Mouse (Mus musculus): ENCODE measurements around the gene March4. TPM values are rescaled to one million over a fixed set of nuclear protein-coding genes. Genes with fewer than 3 reads are reported as not detected.
A peak's percentile ranks its signal among the peaks of the same experiment; 100 is the strongest.

March4 gene
- total and polyA plus RNA-seq, 2 experiments = not detected

GRCm38 (mm10) chr1:72468466-72469003 lies 68.2 kb downstream of the March4 start:
- no peak overlapping the region for H3K9ac ChIP-seq (ENCODE audit: low read depth, low read length)
- H3K27me3 ChIP-seq (ENCODE audit: control insufficient read depth, insufficient read depth, low read length) = no peaks in the 10 kb centered on the region
- no peak overlapping the region for H3K27ac ChIP-seq (replicated peaks; ENCODE audit: insufficient read depth, low read depth, low read length)
- H3K79me2 ChIP-seq (ENCODE audit: control insufficient read depth, insufficient read depth, low read length) = no peaks in the 10 kb centered on the region
- no peak for TF ChIP-seq POLR2A (IDR thresholded peaks at IDR 0.05; ENCODE audit: extremely low read depth, insufficient read depth, low read length)
- TF ChIP-seq CTCF (IDR thresholded peaks at IDR 0.05; ENCODE audit: low read depth, low read length) = no peak
- H3K4me1 ChIP-seq (ENCODE audit: control insufficient read depth, insufficient read depth, low read length) = no peaks in the 10 kb centered on the region
- peak; percentile 5 for DNase-seq (ENCODE audit: extremely low read depth, low read depth, low spot score)
- H3K4me3 ChIP-seq (ENCODE audit: insufficient read depth, low read depth, low read length) = no peak overlapping the region
- 39% methylated on average over 5 of the region's 5 CpGs for WGBS
- no peaks in the 10 kb centered on the region for H3K36me3 ChIP-seq (ENCODE audit: control insufficient read depth, insufficient read depth, low read length)

- no peak for DNase-seq (ENCODE audit: extremely low read depth, low read depth, low spot score)
- Histone ChIP-seq H3K27ac (replicated peaks; ENCODE audit: insufficient read depth, low read depth, low read length) (no peak overlapping the region), H3K27me3 (ENCODE audit: control insufficient read depth, insufficient read depth, low read length) (no peaks in the 10 kb centered on the region), H3K4me1 (ENCODE audit: control insufficient read depth, insufficient read depth, low read length) (no peaks in the 10 kb centered on the region), H3K9ac (ENCODE audit: low read depth, low read length) (no peak overlapping the region), H3K4me3 (ENCODE audit: insufficient read depth, low read depth, low read length) (no peak overlapping the region), H3K79me2 (ENCODE audit: control insufficient read depth, insufficient read depth, low read length) (no peaks in the 10 kb centered on the region), H3K36me3 (ENCODE audit: control insufficient read depth, insufficient read depth, low read length) (no peaks in the 10 kb centered on the region)
- TF ChIP-seq CTCF (IDR thresholded peaks at IDR 0.05; ENCODE audit: low read depth, low read length) (no peak), POLR2A (IDR thresholded peaks at IDR 0.05; ENCODE audit: extremely low read depth, insufficient read depth, low read length) (no peak)
- 57% methylated on average over 12 of the region's 12 CpGs for WGBS
These were observed 71.7 kb downstream of the March4 start for GRCm38 (mm10) chr1:72464926-72465583.

GRCm38 (mm10) chr1:72462516-72462915 lies 74.2 kb downstream of the March4 start:
- 68% methylated on average over 6 of the region's 6 CpGs for WGBS
- DNase-seq (ENCODE audit: extremely low read depth, low read depth, low spot score) = no peak

GRCm38 (mm10) chr1:72457652-72458051 lies 79.1 kb downstream of the March4 start:
- Histone ChIP-seq H3K36me3 (ENCODE audit: control insufficient read depth, insufficient read depth, low read length) (no peaks in the 10 kb centered on the region), H3K27me3 (ENCODE audit: control insufficient read depth, insufficient read depth, low read length) (no peaks in the 10 kb centered on the region), H3K9ac (ENCODE audit: low read depth, low read length) (no peak overlapping the region), H3K4me3 (ENCODE audit: insufficient read depth, low read depth, low read length) (no peak overlapping the region), H3K27ac (replicated peaks; ENCODE audit: insufficient read depth, low read depth, low read length) (no peak overlapping the region), H3K4me1 (ENCODE audit: control insufficient read depth, insufficient read depth, low read length) (no peaks in the 10 kb centered on the region), H3K79me2 (ENCODE audit: control insufficient read depth, insufficient read depth, low read length) (no peaks in the 10 kb centered on the region)
- TF ChIP-seq POLR2A (IDR thresholded peaks at IDR 0.05; ENCODE audit: extremely low read depth, insufficient read depth, low read length) (no peak), CTCF (IDR thresholded peaks at IDR 0.05; ENCODE audit: low read depth, low read length) (no peak)
- 80% methylated on average over 4 of the region's 4 CpGs for WGBS
- no peak for DNase-seq (ENCODE audit: extremely low read depth, low read depth, low spot score)

More at GRCm38 (mm10) chr1:72462516-72462915, 74.2 kb downstream of the March4 start:
- Histone ChIP-seq H3K27ac (replicated peaks; ENCODE audit: insufficient read depth, low read depth, low read length) (no peak overlapping the region), H3K9ac (ENCODE audit: low read depth, low read length) (no peak overlapping the region), H3K79me2 (ENCODE audit: control insufficient read depth, insufficient read depth, low read length) (no peaks in the 10 kb centered on the region), H3K4me3 (ENCODE audit: insufficient read depth, low read depth, low read length) (no peak overlapping the region), H3K27me3 (ENCODE audit: control insufficient read depth, insufficient read depth, low read length) (no peaks in the 10 kb centered on the region), H3K36me3 (ENCODE audit: control insufficient read depth, insufficient read depth, low read length) (no peaks in the 10 kb centered on the region), H3K4me1 (ENCODE audit: control insufficient read depth, insufficient read depth, low read length) (no peaks in the 10 kb centered on the region)
- TF ChIP-seq POLR2A (IDR thresholded peaks at IDR 0.05; ENCODE audit: extremely low read depth, insufficient read depth, low read length) (no peak), CTCF (IDR thresholded peaks at IDR 0.05; ENCODE audit: low read depth, low read length) (no peak)

- no peak overlapping the region for H3K4me3 ChIP-seq (ENCODE audit: insufficient read depth, low read depth, low read length)
- 74% methylated on average over 4 of the region's 4 CpGs for WGBS
- no peak overlapping the region for H3K9ac ChIP-seq (ENCODE audit: low read depth, low read length)
- DNase-seq (ENCODE audit: extremely low read depth, low read depth, low spot score) = no peak
- no peaks in the 10 kb centered on the region for H3K4me1 ChIP-seq (ENCODE audit: control insufficient read depth, insufficient read depth, low read length)
- H3K79me2 ChIP-seq (ENCODE audit: control insufficient read depth, insufficient read depth, low read length) = no peaks in the 10 kb centered on the region
- no peaks in the 10 kb centered on the region for H3K27me3 ChIP-seq (ENCODE audit: control insufficient read depth, insufficient read depth, low read length)
- TF ChIP-seq CTCF (IDR thresholded peaks at IDR 0.05; ENCODE audit: low read depth, low read length) (no peak), POLR2A (IDR thresholded peaks at IDR 0.05; ENCODE audit: extremely low read depth, insufficient read depth, low read length) (no peak)
- H3K36me3 ChIP-seq (ENCODE audit: control insufficient read depth, insufficient read depth, low read length) = no peaks in the 10 kb centered on the region
- H3K27ac ChIP-seq (replicated peaks; ENCODE audit: insufficient read depth, low read depth, low read length) = no peak overlapping the region
These were observed 80.8 kb downstream of the March4 start for GRCm38 (mm10) chr1:72455923-72456322.

- Histone ChIP-seq H3K79me2 (ENCODE audit: control insufficient read depth, insufficient read depth, low read length) (no peaks in the 10 kb centered on the region), H3K27ac (replicated peaks; ENCODE audit: insufficient read depth, low read depth, low read length) (no peak overlapping the region), H3K4me3 (ENCODE audit: insufficient read depth, low read depth, low read length) (no peak overlapping the region), H3K36me3 (ENCODE audit: control insufficient read depth, insufficient read depth, low read length) (no peaks in the 10 kb centered on the region), H3K4me1 (ENCODE audit: control insufficient read depth, insufficient read depth, low read length) (no peaks in the 10 kb centered on the region), H3K27me3 (ENCODE audit: control insufficient read depth, insufficient read depth, low read length) (no peaks in the 10 kb centered on the region), H3K9ac (ENCODE audit: low read depth, low read length) (no peak overlapping the region)
- 86% methylated on average over 6 of the region's 6 CpGs for WGBS
- no peak for DNase-seq (ENCODE audit: extremely low read depth, low read depth, low spot score)
- TF ChIP-seq POLR2A (IDR thresholded peaks at IDR 0.05; ENCODE audit: extremely low read depth, insufficient read depth, low read length) = no peak
These were observed 82.0 kb downstream of the March4 start for GRCm38 (mm10) chr1:72454733-72455201.
